In the genomic region with DNA sequence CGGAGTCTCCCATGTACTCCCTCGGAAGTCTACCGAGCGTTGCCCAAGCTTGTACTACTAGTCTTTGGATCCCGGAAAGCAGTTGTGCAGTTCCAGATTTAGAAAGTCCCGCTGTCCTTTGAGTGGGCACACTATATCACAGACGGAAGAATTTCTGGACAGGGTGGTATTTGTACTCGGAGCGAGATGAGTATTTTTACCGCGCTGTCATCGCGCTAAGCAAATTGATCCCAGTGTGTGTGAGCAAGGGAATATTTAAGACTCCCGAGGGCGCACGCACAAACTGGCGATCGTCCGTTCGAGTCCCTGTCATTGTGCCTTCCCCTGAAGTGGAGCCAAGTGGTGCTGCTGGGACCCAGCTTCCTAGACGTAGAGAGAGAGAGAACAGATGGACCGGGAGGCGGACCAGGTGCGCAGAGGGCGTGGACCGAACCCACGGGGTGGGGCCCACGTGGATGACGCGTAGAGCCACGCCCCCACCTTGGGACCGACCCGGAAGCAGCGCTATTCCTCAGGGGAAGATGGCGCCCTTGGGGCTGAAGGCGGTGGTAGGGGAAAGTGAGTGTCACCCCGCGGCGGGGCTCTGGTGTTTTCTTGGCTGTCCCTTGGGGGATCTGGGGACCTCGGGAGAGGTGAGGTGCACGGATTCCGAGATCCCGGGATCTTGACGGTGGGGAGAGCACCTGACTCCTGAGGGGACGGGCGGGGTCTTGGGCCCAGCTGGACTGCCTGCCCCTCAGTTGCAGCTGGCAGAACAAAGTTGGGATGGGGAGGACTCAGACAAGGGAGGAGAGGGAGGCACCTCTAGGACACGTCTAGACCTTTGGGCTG, we compare ENCODE assay signal across 8 mouse cellular contexts. TPM values are rescaled to one million over a fixed set of nuclear protein-coding genes. Genes with fewer than 3 reads are reported as not detected.
DNase-seq lines count a peak whose midpoint lies in the region; ATAC-seq lines count a peak whose summit lies in the region.

TSS of gene Stxbp2 (plus strand) at position 309 of the 831 bp plus-strand sequence.

- peak within 1 kb of the TSS; percentile 50 for H3K9ac ChIP-seq in limb, embryonic 12.5 days (replicated peaks)
- H3K9ac ChIP-seq in midbrain, embryonic 13.5 days (replicated peaks), result peak within 1 kb of the TSS; percentile 56; the same call in 1 of the 2 replicates

- no peak within 1 kb of the TSS for H3K27ac ChIP-seq in limb, embryonic 12.5 days
- no peak within 1 kb of the TSS for H3K27ac ChIP-seq in midbrain, embryonic 13.5 days

- 0 out of 2 replicates have a peak, but pooled peaks have one; percentile 33 for ATAC-seq in limb, embryonic 12.5 days (ENCODE audit: insufficient number of reproducible peaks, insufficient read depth, low FRiP score, low TSS enrichment, low read depth)
- ATAC-seq in midbrain, embryonic 13.5 days, result peak; percentile 73

- intact Hi-C loops in gastrocnemius, postnatal 14 days (cut with DNase I; ENCODE audit: low total_unique reads), result no loop called here

- H3K4me1 ChIP-seq in limb, embryonic 12.5 days (replicated peaks), result no peaks in the 10 kb centered on the region; the same call in 1 of the 2 replicates
- peaks cover 8% of the 10 kb centered on the region for H3K4me1 ChIP-seq in midbrain, embryonic 13.5 days (replicated peaks)

- 7% methylated on average over 47 of the region's 47 CpGs for WGBS in limb, embryonic 12.5 days
- WGBS in midbrain, embryonic 13.5 days, result 6% methylated on average over 47 of the region's 47 CpGs

- no peaks in the 10 kb centered on the region for H3K9me3 ChIP-seq in limb, embryonic 12.5 days
- H3K9me3 ChIP-seq in midbrain, embryonic 13.5 days, result no peaks in the 10 kb centered on the region

- peak; percentile 24 for DNase-seq in gastrocnemius, adult 18-20 months (ENCODE audit: low spot score)
- DNase-seq in gastrocnemius, postnatal 14 days, result no peak
- peak; percentile 83 for DNase-seq in cerebellum, adult 9-10 months
- peak; percentile 36 to 82 for DNase-seq in frontal cortex, adult 2 months (ENCODE audit: extremely low spot score in 1 of 2, low spot score in 1 of 2)
- DNase-seq in kidney, adult 18-20 months, result peak; percentile 87
- DNase-seq in spleen, adult 18-20 months, result peak; percentile 81 to 88

- H3K4me2 ChIP-seq in limb, embryonic 12.5 days, result peak within 1 kb of the TSS; percentile 83
- peak within 1 kb of the TSS; percentile 71 for H3K4me2 ChIP-seq in midbrain, embryonic 13.5 days (replicated peaks)

- no peaks in the 10 kb centered on the region for H3K36me3 ChIP-seq in limb, embryonic 12.5 days
- H3K36me3 ChIP-seq in midbrain, embryonic 13.5 days, result no peaks in the 10 kb centered on the region

- peak within 1 kb of the TSS; percentile 55 for H3K4me3 ChIP-seq in limb, embryonic 12.5 days (replicated peaks)
- H3K4me3 ChIP-seq in midbrain, embryonic 13.5 days (replicated peaks), result peak within 1 kb of the TSS; percentile 52

- peaks cover 28% of the 10 kb centered on the region for H3K27me3 ChIP-seq in limb, embryonic 12.5 days
- H3K27me3 ChIP-seq in midbrain, embryonic 13.5 days, result peaks cover 28% of the 10 kb centered on the region

RNA-seq across cellular contexts. Expression of gene Stxbp2, which starts in this region (rescaled TPM):
- 1 to 10 TPM; 3.6 to 4.8 TPM for total RNA-seq in gastrocnemius, adult 18-20 months (2021)
- total RNA-seq in gastrocnemius, postnatal 14 days (2021), result 1 to 10 TPM; 1.6 to 3.8 TPM
- 292 and 302 TPM in 2 replicates for polyA plus RNA-seq in frontal cortex, adult 2 months (2012; rRNA removed)
- 27.8 and 32.4 TPM in 2 replicates for polyA plus RNA-seq in limb, embryonic 12.5 days (2016; fragmentation: Nextera tagmentation; extraction: Ambion mirVana)
- 28.8 and 31.3 TPM in 2 replicates for polyA plus RNA-seq in midbrain, embryonic 13.5 days (2015; fragmentation: Nextera tagmentation; extraction: Ambion mirVana)
